Mouse (Mus musculus): ENCODE measurements at regions not wholly inside any gene's neighbourhood (a gene's known extent, or its start where the extent isn't known, plus 50 kb on each side); places are given as distances from the start of the nearest gene placed in this dataset.

GRCm38 (mm10) chr2:78025651-78026435 is 79.7 kb upstream of the Cwc22 start:
- Histone ChIP-seq H3K4me2 (ENCODE audit: low read depth, low read length) (no peak overlapping the region), H3K9me3 (replicated peaks; ENCODE audit: control insufficient read depth, low read length) (no peaks in the 10 kb centered on the region), H3K9ac (ENCODE audit: low read depth, low read length) (no peak overlapping the region), H3K4me3 (ENCODE audit: low read depth, low read length) (no peak overlapping the region), H3K36me3 (ENCODE audit: control insufficient read depth, insufficient read depth) (no peaks in the 10 kb centered on the region), H3K4me1 (ENCODE audit: control insufficient read depth, low read depth, low read length) (no peaks in the 10 kb centered on the region), H3K27me3 (ENCODE audit: control insufficient read depth, insufficient read depth, low read depth, low read length) (no peaks in the 10 kb centered on the region), H3K27ac (ENCODE audit: low read length) (no peak overlapping the region)
- WGBS (ENCODE audit: insufficient replicate concordance), result 51% methylated on average over 16 of the region's 16 CpGs
- no peak for ATAC-seq (ENCODE audit: low read depth)

- ATAC-seq (ENCODE audit: low read depth), result no peak
- no peaks in the 10 kb centered on the region for H3K9me3 ChIP-seq (replicated peaks; ENCODE audit: control insufficient read depth, low read length)
- no peak overlapping the region for H3K27ac ChIP-seq (ENCODE audit: low read length)
- H3K4me1 ChIP-seq (ENCODE audit: control insufficient read depth, low read depth, low read length), result no peaks in the 10 kb centered on the region
- H3K27me3 ChIP-seq (ENCODE audit: control insufficient read depth, insufficient read depth, low read depth, low read length), result no peaks in the 10 kb centered on the region
- no peak overlapping the region for H3K4me2 ChIP-seq (ENCODE audit: low read depth, low read length)
- no peaks in the 10 kb centered on the region for H3K36me3 ChIP-seq (ENCODE audit: control insufficient read depth, insufficient read depth)
- 48% methylated on average over 1 of the region's 1 CpGs for WGBS (ENCODE audit: insufficient replicate concordance)
- no peak overlapping the region for H3K4me3 ChIP-seq (ENCODE audit: low read depth, low read length)
- no peak overlapping the region for H3K9ac ChIP-seq (ENCODE audit: low read depth, low read length)
These were observed 78.9 kb upstream of the Cwc22 start for GRCm38 (mm10) chr2:78024981-78025565.

GRCm38 (mm10) chr2:78023916-78024685 is 77.9 kb upstream of the Cwc22 start:
- Histone ChIP-seq H3K4me3 (ENCODE audit: low read depth, low read length) (no peak overlapping the region), H3K27ac (ENCODE audit: low read length) (no peak overlapping the region), H3K27me3 (ENCODE audit: control insufficient read depth, insufficient read depth, low read depth, low read length) (no peaks in the 10 kb centered on the region), H3K9me3 (replicated peaks; ENCODE audit: control insufficient read depth, low read length) (no peaks in the 10 kb centered on the region), H3K4me2 (ENCODE audit: low read depth, low read length) (no peak overlapping the region), H3K4me1 (ENCODE audit: control insufficient read depth, low read depth, low read length) (no peaks in the 10 kb centered on the region), H3K9ac (ENCODE audit: low read depth, low read length) (no peak overlapping the region), H3K36me3 (ENCODE audit: control insufficient read depth, insufficient read depth) (no peaks in the 10 kb centered on the region)
- no peak for ATAC-seq (ENCODE audit: low read depth)
- 54% methylated on average over 4 of the region's 4 CpGs for WGBS (ENCODE audit: insufficient replicate concordance)

- 64% methylated on average over 2 of the region's 2 CpGs for WGBS (ENCODE audit: insufficient replicate concordance)
- Histone ChIP-seq H3K36me3 (ENCODE audit: control insufficient read depth, insufficient read depth) (no peaks in the 10 kb centered on the region), H3K4me3 (ENCODE audit: low read depth, low read length) (no peak overlapping the region), H3K9me3 (replicated peaks; ENCODE audit: control insufficient read depth, low read length) (no peaks in the 10 kb centered on the region), H3K27ac (ENCODE audit: low read length) (no peak overlapping the region), H3K9ac (ENCODE audit: low read depth, low read length) (no peak overlapping the region), H3K4me2 (ENCODE audit: low read depth, low read length) (no peak overlapping the region), H3K27me3 (ENCODE audit: control insufficient read depth, insufficient read depth, low read depth, low read length) (no peaks in the 10 kb centered on the region), H3K4me1 (ENCODE audit: control insufficient read depth, low read depth, low read length) (no peaks in the 10 kb centered on the region)
- no peak for ATAC-seq (ENCODE audit: low read depth)
These were observed 77.2 kb upstream of the Cwc22 start for GRCm38 (mm10) chr2:78023416-78023815.

- no peaks in the 10 kb centered on the region for H3K27me3 ChIP-seq (ENCODE audit: control insufficient read depth, insufficient read depth, low read depth, low read length)
- no peak overlapping the region for H3K4me3 ChIP-seq (ENCODE audit: low read depth, low read length)
- H3K9me3 ChIP-seq (replicated peaks; ENCODE audit: control insufficient read depth, low read length), result no peaks in the 10 kb centered on the region
- H3K4me1 ChIP-seq (ENCODE audit: control insufficient read depth, low read depth, low read length), result no peaks in the 10 kb centered on the region
- 64% methylated on average over 4 of the region's 4 CpGs for WGBS (ENCODE audit: insufficient replicate concordance)
- no peaks in the 10 kb centered on the region for H3K36me3 ChIP-seq (ENCODE audit: control insufficient read depth, insufficient read depth)
- ATAC-seq (ENCODE audit: low read depth), result no peak
- no peak overlapping the region for H3K4me2 ChIP-seq (ENCODE audit: low read depth, low read length)
- no peak overlapping the region for H3K27ac ChIP-seq (ENCODE audit: low read length)
- H3K9ac ChIP-seq (ENCODE audit: low read depth, low read length), result no peak overlapping the region
These were observed 76.6 kb upstream of the Cwc22 start for GRCm38 (mm10) chr2:78022756-78023155.

- WGBS (ENCODE audit: insufficient replicate concordance), result 36% methylated on average over 5 of the region's 5 CpGs
- ATAC-seq (ENCODE audit: low read depth), result no peak
- Histone ChIP-seq H3K27me3 (ENCODE audit: control insufficient read depth, insufficient read depth, low read depth, low read length) (no peaks in the 10 kb centered on the region), H3K4me2 (ENCODE audit: low read depth, low read length) (no peak overlapping the region), H3K9ac (ENCODE audit: low read depth, low read length) (no peak overlapping the region), H3K36me3 (ENCODE audit: control insufficient read depth, insufficient read depth) (no peaks in the 10 kb centered on the region), H3K4me3 (ENCODE audit: low read depth, low read length) (no peak overlapping the region), H3K4me1 (ENCODE audit: control insufficient read depth, low read depth, low read length) (no peaks in the 10 kb centered on the region), H3K27ac (ENCODE audit: low read length) (no peak overlapping the region), H3K9me3 (replicated peaks; ENCODE audit: control insufficient read depth, low read length) (no peaks in the 10 kb centered on the region)
These were observed 75.7 kb upstream of the Cwc22 start for GRCm38 (mm10) chr2:78021905-78022304.

GRCm38 (mm10) chr2:78021356-78021900 is 75.3 kb upstream of the Cwc22 start:
- H3K9ac ChIP-seq (ENCODE audit: low read depth, low read length), result no peak overlapping the region
- ATAC-seq (ENCODE audit: low read depth), result no peak
- H3K4me3 ChIP-seq (ENCODE audit: low read depth, low read length), result no peak overlapping the region
- 44% methylated on average over 2 of the region's 2 CpGs for WGBS (ENCODE audit: insufficient replicate concordance)
- H3K27ac ChIP-seq (ENCODE audit: low read length), result no peak overlapping the region
- H3K36me3 ChIP-seq (ENCODE audit: control insufficient read depth, insufficient read depth), result no peaks in the 10 kb centered on the region
- no peaks in the 10 kb centered on the region for H3K27me3 ChIP-seq (ENCODE audit: control insufficient read depth, insufficient read depth, low read depth, low read length)
- no peaks in the 10 kb centered on the region for H3K4me1 ChIP-seq (ENCODE audit: control insufficient read depth, low read depth, low read length)
- no peaks in the 10 kb centered on the region for H3K9me3 ChIP-seq (replicated peaks; ENCODE audit: control insufficient read depth, low read length)
- no peak overlapping the region for H3K4me2 ChIP-seq (ENCODE audit: low read depth, low read length)

- H3K4me3 ChIP-seq (ENCODE audit: low read depth, low read length), result no peak overlapping the region
- ATAC-seq (ENCODE audit: low read depth), result no peak
These were observed 74.3 kb upstream of the Cwc22 start for GRCm38 (mm10) chr2:78020516-78020915.

GRCm38 (mm10) chr2:78019916-78020315 is 73.7 kb upstream of the Cwc22 start:
- Histone ChIP-seq H3K4me2 (ENCODE audit: low read depth, low read length) (no peak overlapping the region), H3K9me3 (replicated peaks; ENCODE audit: control insufficient read depth, low read length) (no peaks in the 10 kb centered on the region), H3K36me3 (ENCODE audit: control insufficient read depth, insufficient read depth) (no peaks in the 10 kb centered on the region), H3K4me1 (ENCODE audit: control insufficient read depth, low read depth, low read length) (no peaks in the 10 kb centered on the region), H3K27ac (ENCODE audit: low read length) (no peak overlapping the region), H3K27me3 (ENCODE audit: control insufficient read depth, insufficient read depth, low read depth, low read length) (no peaks in the 10 kb centered on the region), H3K9ac (ENCODE audit: low read depth, low read length) (no peak overlapping the region), H3K4me3 (ENCODE audit: low read depth, low read length) (no peak overlapping the region)
- WGBS (ENCODE audit: insufficient replicate concordance), result 57% methylated on average over 3 of the region's 3 CpGs
- ATAC-seq (ENCODE audit: low read depth), result no peak

More at GRCm38 (mm10) chr2:78020516-78020915, 74.3 kb upstream of the Cwc22 start:
- Histone ChIP-seq H3K4me2 (ENCODE audit: low read depth, low read length) (no peak overlapping the region), H3K9me3 (replicated peaks; ENCODE audit: control insufficient read depth, low read length) (no peaks in the 10 kb centered on the region), H3K27ac (ENCODE audit: low read length) (no peak overlapping the region), H3K27me3 (ENCODE audit: control insufficient read depth, insufficient read depth, low read depth, low read length) (no peaks in the 10 kb centered on the region), H3K9ac (ENCODE audit: low read depth, low read length) (no peak overlapping the region), H3K36me3 (ENCODE audit: control insufficient read depth, insufficient read depth) (no peaks in the 10 kb centered on the region), H3K4me1 (ENCODE audit: control insufficient read depth, low read depth, low read length) (no peaks in the 10 kb centered on the region)
- 70% methylated on average over 3 of the region's 3 CpGs for WGBS (ENCODE audit: insufficient replicate concordance)
